Mouse (Mus musculus) brain, embryonic 14.5 days (tissue): ENCODE measurements around the gene Jsrp1.

Experiments used
- CTCF ChIP-seq: fragments of 200-500 bp; IDR thresholded peaks from 2 replicates; pipeline ENCODE4 v1.5.1; 2012; ENCODE audit warnings: inconsistent platforms, mild to moderate bottlenecking, moderate library complexity, borderline replicate concordance; ENCODE audit not compliant: insufficient read depth, insufficient read length; ENCODE audit errors: extremely low read depth
- POLR2A ChIP-seq: fragments of 200-500 bp; IDR thresholded peaks from 2 replicates; pipeline ENCODE4 v1.6.1; 2012; ENCODE audit warnings: mild to moderate bottlenecking, inconsistent platforms, borderline replicate concordance; ENCODE audit not compliant: poor library complexity, insufficient read depth, insufficient read length, severe bottlenecking; ENCODE audit errors: extremely low read depth

DNA sequence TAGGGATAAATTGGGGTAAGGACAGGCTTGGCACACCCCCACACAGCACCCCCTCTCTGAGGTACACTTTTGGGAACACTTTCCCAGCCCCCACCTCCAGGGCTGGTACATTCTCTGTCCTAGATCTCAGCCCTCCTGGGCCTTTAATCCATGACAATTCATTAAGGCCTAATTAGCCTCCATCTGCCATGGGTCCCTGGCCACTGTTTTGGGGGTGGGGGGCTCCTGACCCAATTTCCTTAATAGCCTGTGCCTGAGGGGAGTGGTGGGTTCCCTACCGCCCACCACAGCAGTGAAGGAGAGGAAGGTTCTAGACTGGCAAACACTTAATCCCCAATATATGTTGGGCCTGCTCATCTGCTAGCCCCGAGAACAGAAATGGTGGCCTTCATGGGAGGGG lies 28.4 kb upstream of the Jsrp1 start:
- TF ChIP-seq CTCF (no peak), POLR2A (no peak)
